Mouse (Mus musculus) lung, adult 2 months (tissue): ENCODE data around the gene Fam19a1. TPM values are rescaled to one million over a fixed set of nuclear protein-coding genes. Genes with fewer than 3 reads are reported as not detected.

Experiments used
- DNase-seq: peaks from one replicate; pipeline ENCODE4 v3.0.0; 2022
- H3K4me1 ChIP-seq: fragments of 200-500 bp; 2 replicates; pipeline ENCODE4 v1.6.1; 2011; ENCODE audit warnings: low read length; ENCODE audit not compliant: control insufficient read depth, insufficient read depth
- H3K4me3 ChIP-seq: fragments of 200-500 bp; replicated peaks from 2 replicates; pipeline ENCODE3; 2011; ENCODE audit warnings: low read depth, mild to moderate bottlenecking, control low read depth, low read length; ENCODE audit errors: extremely low read depth
- CTCF ChIP-seq: fragments of 200-500 bp; IDR thresholded peaks from 2 replicates; pipeline ENCODE4 v1.5.1; 2011; ENCODE audit warnings: mild to moderate bottlenecking, low read length, control low read depth; ENCODE audit not compliant: insufficient read depth
- POLR2A ChIP-seq: fragments of 200-500 bp; IDR thresholded peaks from 2 replicates; pipeline ENCODE4 v1.6.1; 2011; ENCODE audit warnings: low read depth, mild to moderate bottlenecking, control low read depth, low read length, borderline replicate concordance; ENCODE audit errors: extremely low read depth
- WGBS: fragments of 180-500 bp; shearing (Covaris S2); methylation state at CpG from one replicate; pipeline ENCODE4 v1.1.7; 2018; 5-methylcytosine and 5-hydroxymethylcytosine counted together
- polyA plus RNA-seq: library from polyadenylated mRNA; depleted of rRNA; stranded (reverse); fragments of >200 nt; gene quantifications from 2 replicates; pipeline ENCODE4 v1.2.3, GENCODE M21; 2012

Fam19a1 gene
- polyA plus RNA-seq, 1 experiment = 0.72 TPM

DNA sequence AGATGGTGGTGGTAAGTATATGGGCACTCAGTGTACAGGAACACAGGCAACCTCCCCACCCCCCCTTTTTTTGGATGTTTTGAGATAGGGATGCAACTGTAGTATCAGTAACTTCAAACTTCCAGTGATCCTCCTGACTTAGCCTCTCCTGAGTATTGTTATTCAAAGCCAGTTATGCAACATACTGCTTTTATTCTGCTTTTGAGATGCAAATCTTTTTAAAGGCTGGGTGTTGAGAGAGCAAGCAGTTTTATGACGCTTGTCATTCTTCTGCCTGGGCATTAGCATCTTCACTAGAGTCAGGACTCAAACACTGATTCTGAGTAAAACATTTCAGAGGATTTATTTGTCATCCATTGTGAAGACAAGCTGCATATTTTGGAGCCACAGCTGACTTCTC, 271.5 kb downstream of the Fam19a1 start:
- no peaks in the 10 kb centered on the region for H3K4me1 ChIP-seq
- TF ChIP-seq CTCF (no peak), POLR2A (no peak)
- H3K4me3 ChIP-seq = no peak overlapping the region
- WGBS = 94% methylated on average over 1 of the region's 1 CpGs
- DNase-seq = no peak

DNA sequence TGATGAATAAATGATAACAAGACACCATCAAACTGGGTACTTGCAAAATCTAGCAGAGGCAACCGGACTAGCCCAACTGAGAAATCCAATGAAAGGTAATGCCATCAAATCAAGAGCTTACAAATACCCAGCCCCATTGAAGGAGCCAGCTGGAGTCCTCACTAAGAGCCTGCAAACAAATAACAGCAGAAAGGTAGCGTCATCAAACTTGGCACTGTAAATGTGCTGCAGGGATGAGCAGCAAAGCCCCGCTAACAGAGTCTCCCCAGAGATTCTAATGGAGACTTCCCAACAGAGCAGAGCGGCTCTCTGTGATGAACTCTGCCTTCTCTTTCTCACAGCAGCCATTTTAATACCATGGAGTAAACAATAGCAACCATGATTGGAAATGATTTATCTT, 305.9 kb downstream of the Fam19a1 start:
- DNase-seq = no peak
- TF ChIP-seq CTCF = no peak
- TF ChIP-seq POLR2A = no peak
- H3K4me3 ChIP-seq = no peak overlapping the region
- no peaks in the 10 kb centered on the region for H3K4me1 ChIP-seq
- WGBS = 81% methylated on average over 4 of the region's 4 CpGs

DNA sequence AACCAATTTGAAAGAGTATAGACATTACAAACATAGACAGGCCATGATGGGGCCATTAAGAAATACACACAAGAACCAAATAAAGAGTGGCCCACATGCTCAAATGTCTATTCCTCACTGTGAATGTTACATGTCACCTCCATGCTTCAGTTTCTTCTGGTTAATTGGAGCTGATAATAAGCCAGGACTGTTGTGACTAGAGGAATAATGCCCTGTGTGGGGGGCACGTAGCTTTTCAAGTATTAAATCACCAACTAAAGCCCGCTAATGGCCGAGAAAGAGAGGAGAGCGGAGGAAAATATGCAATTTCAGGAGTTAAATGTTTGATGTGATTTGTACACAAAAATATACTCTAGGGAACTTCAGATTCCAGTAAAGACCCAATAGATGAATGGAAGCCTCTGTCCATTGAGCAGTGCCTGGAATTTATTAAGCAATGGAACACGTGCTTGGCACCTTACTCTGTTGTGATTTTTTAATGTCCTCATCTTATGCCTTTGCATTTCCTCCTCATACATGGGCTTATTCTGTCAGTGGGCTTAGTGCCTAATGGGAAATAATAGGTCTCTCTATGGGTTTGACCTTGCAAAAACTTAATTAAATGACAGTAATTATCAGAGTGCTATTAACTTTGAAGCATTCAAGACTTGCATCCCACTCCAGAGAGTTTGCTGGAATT, 306.9 kb downstream of the Fam19a1 start:
- no peak for DNase-seq
- TF ChIP-seq CTCF (no peak), POLR2A (no peak)
- no peaks in the 10 kb centered on the region for H3K4me1 ChIP-seq
- no peak overlapping the region for H3K4me3 ChIP-seq
- WGBS = 85% methylated on average over 5 of the region's 5 CpGs

DNA sequence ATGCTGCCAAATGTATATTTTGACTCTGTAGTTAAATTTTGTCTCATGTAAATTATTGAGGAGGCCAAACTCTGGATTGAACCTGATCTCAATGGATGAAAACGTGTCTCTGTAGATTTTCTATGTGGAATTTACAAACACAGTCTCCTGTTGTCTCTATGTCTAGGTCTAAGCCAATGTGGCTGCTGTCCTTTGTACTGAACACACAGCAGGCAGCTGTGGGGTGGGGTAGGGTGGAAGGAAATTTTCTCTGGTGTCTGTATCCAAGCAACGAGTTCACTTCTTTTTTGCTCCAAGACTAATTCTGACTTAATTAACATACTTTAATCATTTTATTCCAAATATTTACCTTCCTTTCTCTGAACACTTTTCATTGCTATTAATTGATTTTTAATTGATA, 307.6 kb downstream of the Fam19a1 start:
- WGBS = 35% methylated on average over 2 of the region's 2 CpGs
- no peak for DNase-seq
- no peak overlapping the region for H3K4me3 ChIP-seq
- no peak for TF ChIP-seq POLR2A
- no peaks in the 10 kb centered on the region for H3K4me1 ChIP-seq

DNA sequence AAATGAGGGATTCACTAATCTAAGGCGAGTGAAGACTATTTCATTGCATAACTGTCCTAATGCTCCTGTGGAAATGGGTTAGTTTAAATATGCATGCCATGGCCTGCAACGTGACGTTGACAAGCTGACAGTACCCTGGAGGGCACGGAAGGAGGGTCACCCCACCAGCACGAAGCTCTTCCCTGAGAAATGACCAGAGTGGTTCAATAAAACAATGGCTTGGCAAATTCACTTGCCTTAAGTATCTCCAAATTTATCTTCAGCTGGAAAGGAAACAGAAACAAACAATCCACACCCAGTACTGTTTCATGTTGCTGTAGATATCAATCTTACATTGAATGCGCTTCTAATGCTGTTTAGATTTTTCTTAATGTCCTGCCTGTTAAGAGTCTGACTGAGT, 316.4 kb downstream of the Fam19a1 start:
- H3K4me1 ChIP-seq = peaks cover 3% of the 10 kb centered on the region
- WGBS = 29% methylated on average over 6 of the region's 6 CpGs
- no peak overlapping the region for H3K4me3 ChIP-seq
- no peak for DNase-seq
- TF ChIP-seq POLR2A (no peak), CTCF (no peak)

DNA sequence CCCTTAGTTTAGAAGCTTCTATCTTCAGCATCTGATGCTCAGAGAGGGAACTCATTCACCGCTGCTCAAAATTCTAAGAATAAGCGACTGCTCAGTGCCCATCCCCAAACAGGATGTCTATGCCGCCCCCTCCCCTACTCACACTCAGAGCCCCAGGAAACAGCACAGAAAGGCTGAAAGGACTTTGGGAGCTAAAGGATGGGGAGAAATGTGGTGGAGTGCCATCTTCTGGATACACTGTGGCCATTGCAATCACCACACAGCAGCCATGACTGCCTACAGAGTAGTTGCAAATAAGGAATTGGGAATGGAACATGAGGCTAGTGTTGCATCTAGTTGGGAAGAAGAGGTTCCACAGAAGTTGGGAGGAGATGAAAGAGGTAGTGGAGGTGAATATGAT, 319.4 kb downstream of the Fam19a1 start:
- DNase-seq = no peak
- no peak overlapping the region for H3K4me3 ChIP-seq
- 23% methylated on average over 3 of the region's 3 CpGs for WGBS
- peaks cover 3% of the 10 kb centered on the region for H3K4me1 ChIP-seq
- TF ChIP-seq POLR2A (no peak), CTCF (peak; percentile 29; the same call in 1 of the 2 replicates)

DNA sequence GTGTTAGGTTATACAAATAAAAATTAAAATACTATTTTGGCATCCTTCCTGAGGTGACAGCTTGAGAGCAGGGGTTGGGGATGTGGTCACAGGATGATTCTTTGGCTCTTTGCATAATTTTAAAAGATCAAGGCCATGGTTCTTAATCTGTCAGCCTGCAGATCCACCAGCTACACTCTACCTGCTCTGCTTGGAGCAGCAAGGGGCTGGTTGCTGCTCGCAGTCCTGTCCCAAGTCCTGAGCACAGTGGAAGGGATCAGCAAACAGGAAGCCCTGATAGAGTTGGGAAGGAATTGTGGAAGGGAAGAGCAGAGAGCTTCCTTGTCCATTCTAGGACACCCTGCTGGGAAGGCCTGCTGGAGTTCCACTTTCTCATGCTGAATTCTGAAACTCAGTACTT, 320.9 kb downstream of the Fam19a1 start:
- H3K4me1 ChIP-seq = peaks cover 3% of the 10 kb centered on the region
- TF ChIP-seq CTCF = no peak
- no peak for TF ChIP-seq POLR2A
- no peak for DNase-seq
- no peak overlapping the region for H3K4me3 ChIP-seq
- WGBS = 78% methylated on average over 1 of the region's 1 CpGs

DNA sequence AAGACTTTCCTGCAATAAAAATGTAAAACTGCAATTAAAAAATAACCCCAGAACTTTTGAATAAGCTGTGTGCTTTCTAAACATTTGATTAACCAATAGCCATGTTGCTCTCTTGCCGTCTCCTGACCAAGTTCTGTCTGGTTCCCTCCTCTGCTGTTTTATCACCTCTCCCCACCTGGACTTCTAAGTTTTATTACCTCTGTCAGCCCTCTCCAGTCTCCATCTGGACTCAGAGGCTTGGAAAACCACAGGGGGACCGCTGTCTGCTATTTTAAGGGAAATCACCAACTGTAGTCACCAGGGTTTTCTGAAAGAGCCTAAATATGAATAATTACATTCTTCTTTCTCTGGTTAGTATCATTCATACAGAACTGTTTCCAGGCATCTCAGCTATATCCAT, 322.6 kb downstream of the Fam19a1 start:
- 74% methylated on average over 2 of the region's 2 CpGs for WGBS
- DNase-seq = no peak
- Histone ChIP-seq H3K4me3 (no peak overlapping the region), H3K4me1 (peaks cover 3% of the 10 kb centered on the region; the same call in 1 of the 2 replicates)
- TF ChIP-seq POLR2A = no peak
- no peak for TF ChIP-seq CTCF

DNA sequence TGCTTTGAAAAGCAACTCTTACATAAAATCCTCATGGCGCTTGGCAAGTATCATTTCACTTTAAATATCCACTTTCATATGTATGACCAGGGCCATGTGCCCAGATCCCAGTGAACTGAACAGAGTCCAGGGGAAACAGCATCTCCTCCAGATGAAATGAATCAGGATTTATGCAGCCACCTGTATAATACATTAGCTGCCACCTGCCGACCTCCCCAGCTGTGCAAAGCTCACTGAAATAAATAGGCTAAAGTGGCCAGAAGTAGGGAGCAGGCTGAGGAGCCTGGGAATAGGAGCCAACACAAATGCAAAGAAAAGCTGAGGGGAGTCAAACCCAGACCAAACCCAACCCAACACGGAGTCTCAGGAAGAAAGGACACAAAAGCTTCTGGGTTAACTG, 324.9 kb downstream of the Fam19a1 start:
- no peak for DNase-seq
- WGBS = 65% methylated on average over 3 of the region's 3 CpGs
- Histone ChIP-seq H3K4me3 (no peak overlapping the region), H3K4me1 (no peaks in the 10 kb centered on the region)
- TF ChIP-seq POLR2A (no peak), CTCF (no peak)

DNA sequence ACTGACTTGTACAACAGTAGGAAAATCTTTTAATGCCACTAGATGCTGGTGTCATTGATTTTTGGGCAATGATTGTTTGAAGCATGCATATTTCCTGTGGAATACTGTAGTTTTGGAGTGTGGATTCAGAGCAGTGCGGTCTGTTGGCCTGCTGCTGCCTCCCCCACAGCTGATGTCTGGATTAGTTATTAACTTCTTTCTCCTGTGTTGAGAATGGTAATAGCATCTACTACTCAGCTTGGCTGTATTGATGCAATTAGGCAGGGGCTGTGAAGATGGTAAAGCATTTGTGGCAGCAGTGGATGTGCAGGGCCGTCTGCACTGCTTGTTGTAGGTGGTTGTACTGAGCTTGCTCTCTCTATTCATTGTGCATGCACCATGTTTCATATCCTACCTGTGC, 326.5 kb downstream of the Fam19a1 start:
- no peak for DNase-seq
- Histone ChIP-seq H3K4me3 (no peak overlapping the region), H3K4me1 (no peaks in the 10 kb centered on the region)
- WGBS = 75% methylated on average over 2 of the region's 2 CpGs
- TF ChIP-seq CTCF (no peak), POLR2A (no peak)

GRCm38 (mm10) chr6:96441971-96442370, 329.0 kb downstream of the Fam19a1 start:
- TF ChIP-seq POLR2A (no peak), CTCF (no peak)
- WGBS = 93% methylated on average over 3 of the region's 3 CpGs
- DNase-seq = no peak
- Histone ChIP-seq H3K4me1 (no peaks in the 10 kb centered on the region), H3K4me3 (no peak overlapping the region)

DNA sequence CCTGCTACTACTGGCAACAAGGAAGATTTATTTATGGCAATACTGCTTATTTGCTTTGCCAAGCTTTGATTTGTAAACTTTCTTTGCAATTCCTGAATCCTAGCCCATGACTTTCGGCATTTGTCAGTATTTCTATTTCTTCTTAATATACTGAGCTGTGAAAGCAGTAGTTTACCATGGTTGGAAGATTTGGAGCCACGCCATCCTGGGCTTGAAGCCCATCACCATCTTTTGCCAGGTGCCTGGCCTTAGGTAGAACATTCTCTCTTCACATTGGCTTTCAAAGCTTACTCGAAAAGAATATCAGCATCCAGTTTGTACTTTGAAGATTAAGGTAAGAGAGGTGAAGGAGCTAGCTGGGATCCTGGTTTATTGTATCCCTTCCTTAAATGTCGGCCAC, 334.5 kb downstream of the Fam19a1 start:
- no peak for DNase-seq
- TF ChIP-seq POLR2A = no peak
- no peak for TF ChIP-seq CTCF
- 84% methylated on average over 4 of the region's 4 CpGs for WGBS
- no peak overlapping the region for H3K4me3 ChIP-seq
- H3K4me1 ChIP-seq = no peaks in the 10 kb centered on the region
